Mouse (Mus musculus) intestine, postnatal 0 days (tissue): ENCODE measurements around the gene Ube4b. TPM values are rescaled to one million over a fixed set of nuclear protein-coding genes. Genes with fewer than 3 reads are reported as not detected.
A peak's percentile ranks its signal among the peaks of the same experiment; 100 is the strongest.

ENCODE experiments used
- ATAC-seq: fragments of 200-750 bp; cut with Nextera tagmentation; 2 replicates; pipeline ENCODE4 v1.8.0; 2017; ENCODE audit warnings: mild to moderate bottlenecking, moderate TSS enrichment, moderate library complexity
- H3K27ac ChIP-seq: fragments of 300-500 bp; sonication (generic); 2 replicates; pipeline ENCODE4 v1.5.1; 2014; ENCODE audit warnings: mild to moderate bottlenecking, low read depth, low read length, moderate library complexity
- H3K27me3 ChIP-seq: fragments of 300-500 bp; sonication (generic); replicated peaks from 2 replicates; pipeline ENCODE4 v1.6.1; 2014; ENCODE audit warnings: low read length, mixed read lengths; ENCODE audit not compliant: control insufficient read depth, insufficient read depth
- H3K36me3 ChIP-seq: fragments of 300-500 bp; sonication (generic); 2 replicates; pipeline ENCODE4 v1.6.1; 2014; ENCODE audit warnings: mild to moderate bottlenecking, moderate library complexity; ENCODE audit not compliant: control insufficient read depth, insufficient read depth
- H3K4me1 ChIP-seq: fragments of 300-500 bp; sonication (generic); replicated peaks from 2 replicates; pipeline ENCODE4 v1.6.1; 2014; ENCODE audit warnings: antibody characterized with exemption, low read length, mixed read lengths; ENCODE audit not compliant: control insufficient read depth, insufficient read depth
- H3K4me2 ChIP-seq: fragments of 300-500 bp; sonication (generic); replicated peaks from 2 replicates; pipeline ENCODE4 v1.6.1; 2014; ENCODE audit warnings: low read depth, mild to moderate bottlenecking, moderate library complexity
- H3K4me3 ChIP-seq: fragments of 300-500 bp; sonication (generic); 2 replicates; pipeline ENCODE4 v1.5.1; 2014; ENCODE audit warnings: low read depth, low read length
- H3K9ac ChIP-seq: fragments of 300-500 bp; sonication (generic); 2 replicates; pipeline ENCODE4 v1.6.1; 2014; ENCODE audit warnings: mild to moderate bottlenecking, low read depth, low read length
- H3K9me3 ChIP-seq: fragments of 300-500 bp; sonication (generic); 2 replicates; pipeline ENCODE4 v1.6.1; 2016; ENCODE audit warnings: mixed run types; ENCODE audit not compliant: control insufficient read depth
- CTCF ChIP-seq: sonication (generic); IDR thresholded peaks from 2 replicates; pipeline ENCODE4 v1.5.1; 2016; ENCODE audit warnings: low read depth, mild to moderate bottlenecking, control low read depth, antibody characterized with exemption, moderate library complexity
- WGBS: fragments of 180-500 bp; shearing (Covaris S2); extraction: QIAGEN DNeasy Blood & Tissue Kit; methylation state at CpG from one replicate; pipeline ENCODE4 v1.1.7; 2014; 5-methylcytosine and 5-hydroxymethylcytosine counted together
- polyA plus RNA-seq: library from polyadenylated mRNA; unstranded; fragments of >200 nt; fragmentation: Nextera tagmentation; extraction: Ambion mirVana; gene quantifications from 2 replicates; pipeline ENCODE4 v1.2.1, GENCODE M21; 2015

Gene Ube4b
- polyA plus RNA-seq, 1 experiment from 2014 or later = 47.2 TPM

DNA sequence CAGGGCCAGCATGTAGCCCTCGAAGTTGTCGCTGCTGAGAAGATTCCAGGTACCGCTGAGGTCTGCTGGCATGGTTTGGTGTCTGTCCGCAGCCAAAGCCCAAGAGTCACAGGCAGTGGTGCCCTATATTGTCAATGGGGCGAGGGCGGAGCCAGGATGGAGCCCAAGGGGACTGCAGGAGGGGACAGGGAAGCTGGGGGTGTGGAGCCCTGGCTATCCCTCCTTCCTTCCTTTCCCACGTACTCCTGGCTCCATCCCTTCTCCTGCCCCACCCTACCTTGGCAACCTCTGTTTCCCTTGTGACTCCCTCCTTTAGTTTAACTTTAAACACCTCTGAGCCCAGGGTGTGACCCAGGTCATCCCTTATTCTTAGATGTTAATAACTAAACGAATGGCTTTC lies 28.3 kb upstream of the Ube4b start, which contains the start of gene Rbp7:
Rbp7 (minus strand) TSS at position 100 of the 400 bp plus-strand sequence.
- Histone ChIP-seq H3K4me3 (no peak within 1 kb of the TSS), H3K9ac (no peak within 1 kb of the TSS), H3K27ac (no peak within 1 kb of the TSS), H3K9me3 (no peaks in the 10 kb centered on the region), H3K36me3 (no peaks in the 10 kb centered on the region), H3K4me2 (no peak within 1 kb of the TSS), H3K4me1 (no peaks in the 10 kb centered on the region), H3K27me3 (no peaks in the 10 kb centered on the region)
- no peak for ATAC-seq
- TF ChIP-seq CTCF = no peak
- 48% methylated on average over 8 of the region's 8 CpGs for WGBS

DNA sequence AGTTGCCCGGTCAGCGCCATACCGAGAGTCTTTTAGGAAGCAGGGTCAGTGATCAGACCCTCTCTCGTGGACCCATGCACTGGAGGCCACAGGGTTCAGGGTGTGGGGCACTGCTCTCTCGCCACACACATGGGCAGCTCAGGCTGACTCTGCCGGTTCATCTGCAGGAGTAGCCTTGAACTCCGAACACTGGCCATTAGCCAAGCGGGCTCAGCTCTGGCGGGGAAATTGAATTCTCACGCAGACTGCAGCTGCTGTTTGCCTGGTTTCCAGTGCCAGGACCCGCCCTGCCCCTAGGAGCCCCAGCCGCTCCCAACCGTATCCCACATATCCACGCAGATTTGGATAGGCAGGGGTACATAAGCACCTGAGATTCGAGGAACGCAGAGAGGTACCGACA lies 27.7 kb upstream of the Ube4b start:
- no peak overlapping the region for H3K9ac ChIP-seq
- H3K9me3 ChIP-seq = no peaks in the 10 kb centered on the region
- H3K4me1 ChIP-seq = no peaks in the 10 kb centered on the region
- no peak for TF ChIP-seq CTCF
- no peaks in the 10 kb centered on the region for H3K27me3 ChIP-seq
- no peak overlapping the region for H3K4me2 ChIP-seq
- no peak overlapping the region for H3K27ac ChIP-seq
- H3K36me3 ChIP-seq = no peaks in the 10 kb centered on the region
- WGBS = 62% methylated on average over 17 of the region's 17 CpGs
- H3K4me3 ChIP-seq = no peak overlapping the region
- ATAC-seq = no peak

DNA sequence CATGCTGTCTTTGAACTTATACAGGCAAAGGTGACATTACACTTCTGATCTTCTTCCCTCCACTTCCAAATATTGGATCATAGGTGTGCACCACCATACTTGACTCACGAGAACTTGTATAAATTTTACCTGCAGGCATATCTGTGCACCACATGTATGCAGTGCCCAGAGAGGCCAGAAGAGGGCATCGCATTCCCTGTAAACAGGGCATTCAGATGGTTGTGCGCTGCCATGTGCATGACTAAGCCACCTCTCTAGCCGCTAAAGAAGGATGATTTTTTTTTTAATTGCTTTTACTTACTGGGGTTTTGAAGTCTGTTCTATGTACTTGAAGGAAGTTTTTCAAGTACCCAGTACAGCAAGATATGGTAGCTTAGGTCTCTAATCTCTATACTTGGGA lies 27.1 kb upstream of the Ube4b start:
- Histone ChIP-seq H3K36me3 (no peaks in the 10 kb centered on the region), H3K9me3 (no peaks in the 10 kb centered on the region), H3K27ac (no peak overlapping the region), H3K9ac (no peak overlapping the region), H3K4me1 (no peaks in the 10 kb centered on the region), H3K4me2 (no peak overlapping the region), H3K27me3 (no peaks in the 10 kb centered on the region), H3K4me3 (no peak overlapping the region)
- 81% methylated on average over 4 of the region's 4 CpGs for WGBS
- TF ChIP-seq CTCF = peak; percentile 71
- ATAC-seq = no peak

DNA sequence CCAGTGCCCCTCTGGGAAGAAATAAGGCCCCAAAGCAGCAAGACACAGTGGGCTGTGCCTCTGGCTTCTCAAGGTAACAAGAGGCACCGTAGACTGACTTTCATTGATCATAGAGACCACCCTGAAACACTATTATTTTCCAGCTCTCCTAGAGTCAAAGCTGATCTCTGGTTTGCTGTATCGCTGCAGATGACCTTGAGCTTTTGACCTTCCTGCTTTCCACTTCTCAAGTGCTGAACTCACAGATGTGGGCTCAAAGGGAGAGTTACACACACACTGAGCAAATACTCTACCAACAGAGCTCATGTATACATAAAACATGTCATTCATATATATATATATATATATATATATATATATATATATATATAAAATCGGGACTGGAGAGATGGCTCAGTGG lies 24.1 kb upstream of the Ube4b start:
- no peaks in the 10 kb centered on the region for H3K9me3 ChIP-seq
- no peak for ATAC-seq
- WGBS = 75% methylated on average over 3 of the region's 3 CpGs

DNA sequence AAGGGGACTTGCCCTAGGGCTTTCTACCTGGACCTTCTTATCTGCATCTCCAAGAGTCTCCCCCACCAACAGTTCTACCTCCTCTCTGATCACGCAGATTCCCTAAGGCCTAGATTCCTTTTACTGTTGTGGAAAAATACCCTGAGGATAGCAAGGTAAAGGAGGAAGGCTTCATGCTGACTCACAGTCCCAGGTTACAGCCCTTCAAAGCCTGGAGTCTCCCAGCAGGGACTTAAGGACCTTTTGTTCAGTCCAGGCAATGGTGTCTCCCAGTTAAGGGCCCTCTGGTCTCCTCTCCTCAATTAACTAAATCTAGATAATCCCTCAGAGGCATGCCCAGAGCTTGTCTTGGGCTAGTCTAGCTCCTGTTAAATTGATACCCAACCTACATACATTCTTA lies 19.8 kb upstream of the Ube4b start:
- H3K27me3 ChIP-seq = no peaks in the 10 kb centered on the region
- no peak for ATAC-seq
- H3K27ac ChIP-seq = peak overlapping the region; percentile 57; the same call in 1 of the 2 replicates
- H3K9me3 ChIP-seq = no peaks in the 10 kb centered on the region
- WGBS = 91% methylated on average over 1 of the region's 1 CpGs
- H3K4me3 ChIP-seq = no peak overlapping the region
- no peak overlapping the region for H3K9ac ChIP-seq
- no peaks in the 10 kb centered on the region for H3K36me3 ChIP-seq
- no peak for TF ChIP-seq CTCF
- H3K4me2 ChIP-seq = no peak overlapping the region
- no peaks in the 10 kb centered on the region for H3K4me1 ChIP-seq

More for the DNA sequence above, 24.1 kb upstream of the Ube4b start:
- Histone ChIP-seq H3K9ac (no peak overlapping the region), H3K4me1 (no peaks in the 10 kb centered on the region), H3K4me3 (no peak overlapping the region), H3K27ac (no peak overlapping the region), H3K36me3 (no peaks in the 10 kb centered on the region), H3K27me3 (no peaks in the 10 kb centered on the region), H3K4me2 (no peak overlapping the region)
- no peak for TF ChIP-seq CTCF

DNA sequence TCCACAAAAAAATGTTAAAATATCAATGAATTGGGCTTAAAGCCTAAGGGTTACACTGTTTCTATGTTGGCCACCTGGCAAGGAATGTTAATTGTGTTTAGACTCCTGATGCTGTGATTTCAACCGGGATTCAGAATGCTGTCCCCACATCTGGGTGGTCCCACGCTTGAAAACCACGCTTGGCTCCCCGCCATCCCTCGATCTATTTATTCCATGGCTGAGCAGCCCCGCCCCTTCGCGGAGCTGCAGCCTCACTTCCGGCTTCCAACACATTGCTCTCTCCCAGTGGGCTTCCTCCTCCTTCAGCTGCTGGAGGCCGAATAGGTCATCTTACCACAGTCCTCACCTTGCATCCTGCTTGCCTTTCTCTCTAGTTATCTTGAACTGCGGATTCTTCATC lies 19.3 kb upstream of the Ube4b start:
- H3K4me3 ChIP-seq = no peak overlapping the region
- H3K36me3 ChIP-seq = no peaks in the 10 kb centered on the region
- TF ChIP-seq CTCF = no peak
- H3K4me1 ChIP-seq = no peaks in the 10 kb centered on the region
- WGBS = 7% methylated on average over 11 of the region's 11 CpGs
- peak overlapping the region; percentile 68 for H3K27ac ChIP-seq
- peak overlapping the region; percentile 54 for H3K4me2 ChIP-seq
- H3K9me3 ChIP-seq = no peaks in the 10 kb centered on the region
- H3K27me3 ChIP-seq = no peaks in the 10 kb centered on the region
- H3K9ac ChIP-seq = no peak overlapping the region
- ATAC-seq = peak; percentile 25; the same call in 1 of the 2 replicates
